Mouse (Mus musculus) MEL (cell line): ENCODE data around the gene Dand5. TPM values are rescaled to one million over a fixed set of nuclear protein-coding genes. Genes with fewer than 3 reads are reported as not detected.

Experiments
- DNase-seq: peaks from one replicate; pipeline ENCODE4 v3.0.0; 2011; ENCODE audit warnings: low read depth, low spot score
- H3K27ac ChIP-seq: 2 replicates; pipeline ENCODE4 v1.5.1; 2012; ENCODE audit warnings: low read depth, mild to moderate bottlenecking, control low read depth, low read length, moderate library complexity; ENCODE audit not compliant: control insufficient read depth
- H3K27me3 ChIP-seq, 2 experiments: fragments of 150-350 bp in 1 of 2; sonication (generic) in 1 of 2; 2 replicates each; pipeline ENCODE4 v1.6.1; 2012; ENCODE audit warnings: low read length in 2 of 2, mild to moderate bottlenecking in 2 of 2, improper control_type of control experiment in 1 of 2, moderate library complexity in 1 of 2; ENCODE audit not compliant: insufficient read depth in 2 of 2, control insufficient read depth in 1 of 2
- H3K36me3 ChIP-seq, 2 experiments: 2 replicates each; pipeline ENCODE4 v1.6.1; 2012 to 2014; ENCODE audit warnings: low read length in 2 of 2, improper control_type of control experiment in 1 of 2, inconsistent platforms in 1 of 2, mild to moderate bottlenecking in 1 of 2; ENCODE audit not compliant: insufficient read depth in 2 of 2, control insufficient read depth in 1 of 2
- H3K4me1 ChIP-seq, 2 experiments: fragments of 150-350 bp in 1 of 2; sonication (generic) in 1 of 2; 2 replicates each; pipeline ENCODE4 v1.6.1; 2012; ENCODE audit warnings: low read length in 2 of 2, improper control_type of control experiment in 1 of 2, mild to moderate bottlenecking in 1 of 2; ENCODE audit not compliant: insufficient read depth in 2 of 2, control insufficient read depth in 1 of 2
- H3K4me3 ChIP-seq, 2 experiments: fragments of 150-350 bp in 1 of 2; sonication (generic) in 1 of 2; 2 replicates each; pipeline ENCODE4 v1.5.1; 2012; ENCODE audit warnings: low read depth in 2 of 2, low read length in 2 of 2, mild to moderate bottlenecking in 2 of 2, moderate library complexity in 2 of 2, control low read depth in 1 of 2, improper control_type of control experiment in 1 of 2; ENCODE audit not compliant: control insufficient read depth in 1 of 2, insufficient read depth in 1 of 2
- H3K79me2 ChIP-seq: 2 replicates; pipeline ENCODE4 v1.6.1; 2012; ENCODE audit warnings: mild to moderate bottlenecking, low read length, moderate library complexity; ENCODE audit not compliant: control insufficient read depth, poor library complexity, insufficient read depth
- H3K9ac ChIP-seq: 2 replicates; pipeline ENCODE4 v1.6.1; 2012; ENCODE audit warnings: low read depth, mild to moderate bottlenecking, control low read depth, low read length, moderate library complexity; ENCODE audit not compliant: control insufficient read depth, poor library complexity, severe bottlenecking
- H3K9me3 ChIP-seq: fragments of 150-350 bp; sonication (generic); replicated peaks from 2 replicates; pipeline ENCODE4 v1.6.1; 2012; ENCODE audit warnings: mild to moderate bottlenecking, low read length, improper control_type of control experiment, moderate library complexity; ENCODE audit not compliant: insufficient read depth
- BHLHE40 ChIP-seq: IDR thresholded peaks from 2 replicates; pipeline ENCODE4 v1.6.1; 2012; ENCODE audit warnings: low read depth, mild to moderate bottlenecking, inconsistent platforms, low read length, improper control_type of control experiment, borderline replicate concordance
- CHD1 ChIP-seq: IDR thresholded peaks from 2 replicates; pipeline ENCODE4 v1.6.1; 2012; ENCODE audit warnings: low read depth, mild to moderate bottlenecking, inconsistent platforms, low read length, improper control_type of control experiment
- CHD2 ChIP-seq: IDR thresholded peaks from 2 replicates; pipeline ENCODE4 v1.6.1; 2011; ENCODE audit warnings: low read length, improper control_type of control experiment
- CTCF ChIP-seq, 3 experiments: IDR thresholded peaks in 2 of 3; conservative IDR thresholded peaks in 1 of 3; 2 replicates each; pipeline ENCODE4 v1.5.1; 2011 to 2012; ENCODE audit warnings: low read length in 3 of 3, low read depth in 2 of 3, mild to moderate bottlenecking in 2 of 3, improper control_type of control experiment in 1 of 3, inconsistent platforms in 1 of 3, mixed read lengths in 1 of 3, moderate library complexity in 1 of 3; ENCODE audit not compliant: control insufficient read depth in 1 of 3, insufficient read depth in 1 of 3, poor library complexity in 1 of 3, severe bottlenecking in 1 of 3
- E2F4 ChIP-seq: IDR thresholded peaks from 2 replicates; pipeline ENCODE4 v1.6.1; 2011; ENCODE audit warnings: low read depth, low read length, improper control_type of control experiment, borderline replicate concordance
- ELF1 ChIP-seq: IDR thresholded peaks from 2 replicates; pipeline ENCODE4 v1.6.1; 2014; ENCODE audit warnings: low read depth, mild to moderate bottlenecking, inconsistent platforms, low read length, improper control_type of control experiment, moderate library complexity
- EP300 ChIP-seq, 2 experiments: IDR thresholded peaks; 2 replicates each; pipeline ENCODE4 v1.6.1; 2011; ENCODE audit warnings: improper control_type of control experiment in 2 of 2, low read length in 2 of 2, low read depth in 1 of 2, mild to moderate bottlenecking in 1 of 2
- ETS1 ChIP-seq: IDR thresholded peaks from 2 replicates; pipeline ENCODE4 v1.6.1; 2012; ENCODE audit warnings: low read depth, mild to moderate bottlenecking, inconsistent platforms, low read length, improper control_type of control experiment, moderate library complexity
- GATA1 ChIP-seq: IDR thresholded peaks from 2 replicates; pipeline ENCODE4 v1.6.1; 2011; ENCODE audit warnings: low read depth, low read length, improper control_type of control experiment
- HCFC1 ChIP-seq: IDR thresholded peaks from 2 replicates; pipeline ENCODE4 v1.6.1; 2012; ENCODE audit warnings: low read depth, mild to moderate bottlenecking, inconsistent platforms, low read length, improper control_type of control experiment, moderate library complexity
- JUND ChIP-seq: IDR thresholded peaks from 2 replicates; pipeline ENCODE4 v1.6.1; 2011; ENCODE audit warnings: low read depth, mild to moderate bottlenecking, improper control_type of control experiment, low read length
- MAX ChIP-seq: IDR thresholded peaks from 2 replicates; pipeline ENCODE4 v1.6.1; 2011; ENCODE audit warnings: low read length, improper control_type of control experiment
- MAZ ChIP-seq: IDR thresholded peaks from 2 replicates; pipeline ENCODE4 v1.6.1; 2012; ENCODE audit warnings: low read depth, mild to moderate bottlenecking, inconsistent platforms, low read length, improper control_type of control experiment
- MXI1 ChIP-seq: IDR thresholded peaks from 2 replicates; pipeline ENCODE4 v1.6.1; 2011; ENCODE audit warnings: mild to moderate bottlenecking, low read depth, low read length, improper control_type of control experiment
- MYB ChIP-seq: IDR thresholded peaks from 2 replicates; pipeline ENCODE4 v1.6.1; 2011; ENCODE audit warnings: mild to moderate bottlenecking, low read depth, low read length, improper control_type of control experiment
- MYC ChIP-seq: IDR thresholded peaks from 2 replicates; pipeline ENCODE4 v1.6.1; 2011; ENCODE audit warnings: low read depth, mild to moderate bottlenecking, low read length, improper control_type of control experiment, moderate library complexity
- NRF1 ChIP-seq: IDR thresholded peaks from 2 replicates; pipeline ENCODE4 v1.6.1; 2014; ENCODE audit warnings: low read depth, mild to moderate bottlenecking, inconsistent platforms, low read length, improper control_type of control experiment, moderate library complexity; ENCODE audit not compliant: poor library complexity, insufficient read depth, severe bottlenecking
- POLR2AphosphoS2 ChIP-seq: IDR thresholded peaks from 2 replicates; pipeline ENCODE4 v1.6.1; 2011; ENCODE audit warnings: low read length, improper control_type of control experiment
- POLR2AphosphoS5 ChIP-seq: IDR thresholded peaks from 2 replicates; pipeline ENCODE4 v1.6.1; 2012; ENCODE audit warnings: low read depth, borderline replicate concordance, mild to moderate bottlenecking, inconsistent platforms, low read length, moderate library complexity, mixed read lengths
- RCOR1 ChIP-seq: IDR thresholded peaks from 2 replicates; pipeline ENCODE4 v1.6.1; 2012; ENCODE audit warnings: low read depth, mild to moderate bottlenecking, inconsistent platforms, low read length, improper control_type of control experiment
- SIN3A ChIP-seq: IDR thresholded peaks from 2 replicates; pipeline ENCODE4 v1.6.1; 2012; ENCODE audit warnings: low read length, improper control_type of control experiment, inconsistent platforms
- TBP ChIP-seq: IDR thresholded peaks from 2 replicates; pipeline ENCODE4 v1.8.0; 2011; ENCODE audit warnings: low read depth, low read length, improper control_type of control experiment
- TCF12 ChIP-seq: IDR thresholded peaks from 2 replicates; pipeline ENCODE4 v1.6.1; 2014; ENCODE audit warnings: low read depth, mild to moderate bottlenecking, inconsistent platforms, low read length, improper control_type of control experiment, moderate library complexity
- USF1 ChIP-seq: IDR thresholded peaks from 2 replicates; pipeline ENCODE4 v1.6.1; 2014; ENCODE audit warnings: low read depth, mild to moderate bottlenecking, inconsistent platforms, low read length, improper control_type of control experiment, moderate library complexity
- USF2 ChIP-seq, 2 experiments: IDR thresholded peaks; 2 replicates each; pipeline ENCODE4 v1.6.1; 2011 to 2012; ENCODE audit warnings: improper control_type of control experiment in 2 of 2, low read length in 2 of 2, borderline replicate concordance in 1 of 2, inconsistent platforms in 1 of 2, low read depth in 1 of 2, mild to moderate bottlenecking in 1 of 2; ENCODE audit not compliant: insufficient read depth in 1 of 2
- ZC3H11A ChIP-seq: IDR thresholded peaks from 2 replicates; pipeline ENCODE4 v1.6.1; 2012; ENCODE audit warnings: low read depth, mild to moderate bottlenecking, inconsistent platforms, low read length, improper control_type of control experiment
- ZKSCAN1 ChIP-seq: IDR thresholded peaks from 2 replicates; pipeline ENCODE4 v1.6.1; 2012; ENCODE audit warnings: low read depth, mild to moderate bottlenecking, inconsistent platforms, low read length, improper control_type of control experiment, moderate library complexity
- ZNF384 ChIP-seq: IDR thresholded peaks from 2 replicates; pipeline ENCODE4 v1.6.1; 2012; ENCODE audit warnings: low read depth, mild to moderate bottlenecking, inconsistent platforms, low read length, improper control_type of control experiment
- polyA plus RNA-seq, 2 experiments: library from polyadenylated mRNA; stranded (reverse) in 1 of 2; unstranded in 1 of 2; fragments of >175 nt in 1 of 2; fragments of >200 nt in 1 of 2; gene quantifications; 2 replicates each; pipeline versions ENCODE4 v1.2.1 to v1.2.4; 2012; ENCODE audit warnings: low replicate concordance in 2 of 2, low read depth in 1 of 2; ENCODE audit not compliant: insufficient read length in 2 of 2, insufficient read depth in 1 of 2, missing spikeins in 1 of 2
- total RNA-seq: library from RNA; depleted of rRNA; stranded (reverse); fragments of 300-350 nt; gene quantifications from 2 replicates; pipeline ENCODE4 v1.2.3, GENCODE M21; 2012

The Dand5 gene
- total and polyA plus RNA-seq, 3 experiments, result 1.7 to 2.2 TPM; not detected in 1

DNA sequence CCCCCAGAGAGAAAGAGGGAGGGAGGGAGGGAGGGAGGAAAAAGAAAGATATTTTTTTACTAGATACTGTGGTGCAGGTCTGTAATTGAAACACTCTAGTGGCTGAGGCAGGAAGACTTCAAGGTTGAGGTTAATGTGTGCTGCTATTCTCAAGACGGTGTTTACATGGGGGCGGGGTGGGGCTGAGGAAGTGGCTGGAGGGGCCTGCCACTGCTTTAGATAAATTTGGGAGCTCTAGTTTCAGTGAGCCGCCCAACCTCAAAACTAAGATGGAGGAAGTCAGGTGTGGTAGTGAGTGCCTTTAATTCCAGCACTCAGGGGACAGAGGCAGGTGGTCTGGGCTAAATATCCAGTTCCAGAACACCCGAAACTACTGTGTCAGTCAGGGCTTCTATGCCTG, 3.0 kb upstream of the Dand5 start:
- peak overlapping the region; percentile 71 for H3K27ac ChIP-seq
- TF ChIP-seq ZNF384 (0 out of 2 replicates have a peak, but pooled peaks have one; percentile 7), CHD2 (no peak), SIN3A (peak; percentile 66; the same call in 1 of the 2 replicates), MXI1 (peak; percentile 52), MYC (no peak), TBP (no peak), HCFC1 (0 out of 2 replicates have a peak, but pooled peaks have one; percentile 37), POLR2AphosphoS5 (no peak), JUND (no peak), GATA1 (no peak), E2F4 (no peak), CTCF (IDR thresholded peaks at IDR 0.05 in 2 of 3, conservative IDR thresholded peaks at IDR 0.05 in 1 of 3; ENCODE audit: control insufficient read depth in 1 of 3, insufficient read depth in 1 of 3, low read depth in 2 of 3, low read length in 3 of 3, poor library complexity in 1 of 3, severe bottlenecking in 1 of 3) (no peak), MAX (no peak; the same call in 1 of the 2 replicates), MAZ (peak; percentile 75), USF1 (no peak), EP300 (IDR thresholded peaks at IDR 0.05; ENCODE audit: low read depth in 1 of 2, low read length in 2 of 2) (peak in 1 of 2 experiments; percentile 27; a peak in 1 of 4 replicates), BHLHE40 (peak; percentile 36; the same call in 1 of the 2 replicates), RCOR1 (0 out of 2 replicates have a peak, but pooled peaks have one; percentile 14), NRF1 (no peak), ETS1 (peak; percentile 31; the same call in 1 of the 2 replicates), TCF12 (peak; percentile 41; the same call in 1 of the 2 replicates), CHD1 (no peak), ZC3H11A (no peak), POLR2AphosphoS2 (no peak), ELF1 (peak; percentile 55), ZKSCAN1 (no peak), USF2 (IDR thresholded peaks at IDR 0.05; ENCODE audit: borderline replicate concordance in 1 of 2, insufficient read depth in 1 of 2, low read depth in 1 of 2, low read length in 2 of 2) (no peak), MYB (no peak)
- TF ChIP-seq, all 39 proteins: peak for 11
- Histone ChIP-seq H3K36me3 (peaks cover 0 to 6% of the 10 kb centered on the region in 2 experiments; a peak in 1 of 4 replicates), H3K27me3 (no peaks in the 10 kb centered on the region), H3K4me3 (peak overlapping the region; percentile 50 to 61), H3K4me1 (peaks cover 4 to 5% of the 10 kb centered on the region in 2 experiments; a peak in 3 of 4 replicates), H3K9ac (peak overlapping the region; percentile 35), H3K9me3 (no peaks in the 10 kb centered on the region), H3K79me2 (no peaks in the 10 kb centered on the region; the same call in 1 of the 2 replicates)
- DNase-seq, result peak; percentile 78
